Mouse (Mus musculus) adrenal gland, postnatal 0 days (tissue): Measurements from ENCODE around the gene Mcpt1. TPM values are rescaled to one million over a fixed set of nuclear protein-coding genes. Genes with fewer than 3 reads are reported as not detected.

Experiments used
- polyA plus RNA-seq: library from polyadenylated mRNA; unstranded; fragments of >200 nt; fragmentation: Nextera tagmentation; extraction: Ambion mirVana; gene quantifications from 2 replicates; pipeline ENCODE4 v1.2.1, GENCODE M21; 2015

Mcpt1 gene
- polyA plus RNA-seq: not detected in 2 replicates

DNA sequence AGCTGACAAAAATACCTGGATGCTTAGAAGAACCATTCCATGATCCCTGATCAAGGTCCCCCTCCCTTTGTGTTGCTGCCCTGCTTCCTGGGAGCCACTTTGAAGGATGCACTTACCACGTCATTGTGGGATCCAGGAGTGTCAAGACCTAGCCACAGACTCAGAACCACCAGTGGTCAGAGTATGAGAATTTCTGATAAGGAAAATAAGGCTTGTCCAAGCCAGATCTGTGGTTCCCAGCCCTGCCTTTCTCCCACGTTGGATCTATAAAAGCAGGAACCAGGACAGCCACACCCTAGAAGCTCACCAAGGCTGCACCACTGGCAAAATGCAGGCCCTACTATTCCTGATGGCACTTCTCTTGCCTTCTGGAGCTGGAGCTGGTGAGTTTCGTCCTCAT lies at the start of gene Mcpt1:
TSS of gene Mcpt1 (plus strand) at position 301 of the 400 bp plus-strand sequence.

DNA sequence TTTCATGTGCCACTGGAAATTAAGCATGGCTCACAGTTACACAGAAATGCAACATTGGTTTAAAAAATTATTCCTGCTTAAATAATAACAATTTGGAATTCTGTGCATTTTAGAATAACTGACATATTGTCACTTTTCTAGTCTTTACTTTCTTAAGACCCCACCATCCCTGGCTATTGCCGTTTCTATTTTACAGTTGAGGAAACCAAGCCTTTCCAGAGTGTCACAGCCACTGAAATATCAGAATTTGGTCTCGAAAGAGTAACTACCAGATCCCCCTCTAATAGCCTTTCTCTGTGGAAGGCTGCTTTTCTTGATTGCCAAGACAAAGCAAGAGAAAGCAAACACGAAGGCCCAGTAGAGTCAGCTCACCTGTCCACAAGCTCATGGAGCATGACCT lies 12.6 kb downstream of the Mcpt1 start, which contains the start of gene Mcpt9:
TSS of gene Mcpt9 (minus strand) at position 101 of the 400 bp plus-strand sequence.

DNA sequence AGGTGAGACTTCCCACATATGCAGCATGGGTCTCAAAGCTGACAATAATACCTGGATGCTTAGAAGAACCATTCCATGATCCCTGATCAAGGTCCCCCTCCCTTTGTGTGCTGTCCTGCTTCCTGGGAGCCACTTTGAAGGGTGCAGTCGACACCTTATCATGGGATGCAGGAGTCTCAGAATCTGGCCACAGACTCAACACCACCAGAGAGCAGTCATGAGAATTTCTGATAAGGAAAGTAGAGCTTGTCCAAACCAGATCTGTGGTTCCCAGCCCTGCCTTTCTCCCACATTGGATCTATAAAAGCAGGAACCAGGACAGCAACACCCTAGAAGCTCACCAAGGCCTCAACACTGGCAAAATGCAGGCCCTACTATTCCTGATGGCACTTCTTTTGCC lies 24.0 kb downstream of the Mcpt1 start, which contains the start of gene Mcpt2:
TSS of gene Mcpt2 (plus strand) at position 250 of the 400 bp plus-strand sequence.

DNA sequence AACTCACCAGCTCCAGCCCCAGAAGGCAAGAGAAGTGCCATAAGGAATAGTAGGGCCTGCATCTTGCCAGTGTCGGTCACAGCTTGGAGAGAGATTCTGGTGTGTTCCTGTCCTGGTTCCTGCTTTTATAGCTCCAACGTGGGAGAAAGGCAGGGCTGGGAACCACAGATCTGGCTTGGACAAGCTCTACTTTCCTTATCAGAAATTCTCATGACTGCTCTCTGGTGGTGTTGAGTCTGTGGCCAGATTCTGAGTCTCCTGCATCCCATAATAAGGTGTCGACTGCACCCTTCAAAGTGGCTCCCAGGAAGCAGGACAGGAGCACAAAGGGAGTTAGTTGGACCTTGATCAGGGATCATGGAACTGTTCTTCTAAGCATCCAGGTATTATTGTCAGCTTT lies 44.4 kb downstream of the Mcpt1 start, which contains the start of gene Mcpt4:
TSS of gene Mcpt4 (minus strand) at position 101 of the 400 bp plus-strand sequence.

Other genes with a start within 250 kb of the Mcpt1 start
- 3.7 and 4.4 TPM in 2 replicates for gene Adcy4, start 233.9 kb upstream of the Mcpt1 start, polyA plus RNA-seq
- gene Ripk3, start 229.1 kb upstream of the Mcpt1 start, polyA plus RNA-seq: 9.4 and 11.5 TPM in 2 replicates
- gene Nfatc4, start 194.8 kb upstream of the Mcpt1 start, polyA plus RNA-seq: 12.6 and 13.1 TPM in 2 replicates
- gene Nynrin, start 164.0 kb upstream of the Mcpt1 start, polyA plus RNA-seq: 5.9 and 6.6 TPM in 2 replicates
- 0.28 and 0.29 TPM in 2 replicates for gene Cbln3, start 133.6 kb upstream of the Mcpt1 start, polyA plus RNA-seq
- 7.3 and 9.3 TPM in 2 replicates for gene Khnyn, start 133.0 kb upstream of the Mcpt1 start, polyA plus RNA-seq
- 55.6 and 63.8 TPM in 2 replicates for gene Sdr39u1, start 117.7 kb upstream of the Mcpt1 start, polyA plus RNA-seq
- gene Cma1, start 73.3 kb upstream of the Mcpt1 start, polyA plus RNA-seq: 45.9 and 61.2 TPM in 2 replicates
- gene Cma2, start 67.0 kb upstream of the Mcpt1 start, polyA plus RNA-seq: not detected in 2 replicates
- not detected in 2 replicates for gene Mcpt9, start 12.5 kb downstream of the Mcpt1 start, polyA plus RNA-seq
- 0.12 TPM in 1 of 2 replicates, not detected in the other for gene Mcpt2, start 24.1 kb downstream of the Mcpt1 start, polyA plus RNA-seq
- gene Mcpt4, start 44.3 kb downstream of the Mcpt1 start, polyA plus RNA-seq: 3.6 and 6.1 TPM in 2 replicates
- 0.30 and 0.81 TPM in 2 replicates for gene Mcpt8, start 67.3 kb downstream of the Mcpt1 start, polyA plus RNA-seq
- 2.7 and 3.5 TPM in 2 replicates for gene Ctsg, start 84.6 kb downstream of the Mcpt1 start, polyA plus RNA-seq
- not detected in 2 replicates for gene Gzme, start 102.7 kb downstream of the Mcpt1 start, polyA plus RNA-seq
- not detected in 2 replicates for gene Gzmd, start 114.6 kb downstream of the Mcpt1 start, polyA plus RNA-seq
- not detected in 2 replicates for gene Gzmg, start 141.6 kb downstream of the Mcpt1 start, polyA plus RNA-seq
- gene Gzmn, start 156.6 kb downstream of the Mcpt1 start, polyA plus RNA-seq: not detected in 2 replicates
- gene Gzmf, start 193.4 kb downstream of the Mcpt1 start, polyA plus RNA-seq: not detected in 2 replicates
- gene Gzmc, start 216.7 kb downstream of the Mcpt1 start, polyA plus RNA-seq: 0.25 TPM in 1 of 2 replicates, not detected in the other
- 0.14 and 0.33 TPM in 2 replicates for gene Gzmb, start 244.3 kb downstream of the Mcpt1 start, polyA plus RNA-seq